Comparison of ENCODE assay signal across 22 mouse cellular contexts in genomic region chr6:77848796-77849195, GRCm38 (mm10).
DNase-seq lines count a peak whose midpoint lies in the region; ATAC-seq lines count a peak whose summit lies in the region.
"Had no signal": no experiment of that assay in that cellular context is flagged by ENCODE, and none has a peak within 500 bp of the region (broad histone marks: within the 10 kb centered on the region; RNA-seq: fewer than 3 reads in every experiment).

No protein-coding gene starts in this region.

- no peak overlapping the region for H3K27ac ChIP-seq in hindbrain, embryonic 16.5 days (ENCODE audit: low read depth, low read length)
- no peak overlapping the region for H3K27ac ChIP-seq in hindbrain, embryonic 10.5 days
- H3K27ac ChIP-seq: heart, embryonic 13.5 days; hindbrain, embryonic 13.5 days; macrophage; neural tube, embryonic 12.5 days had no signal

- intact Hi-C loops in gastrocnemius, postnatal 36 days (cut with DNase I), result no loop called here

- no peak overlapping the region for H3K4me2 ChIP-seq in hindbrain, embryonic 16.5 days (ENCODE audit: low read length)
- H3K4me2 ChIP-seq: heart, embryonic 13.5 days; hindbrain, embryonic 13.5 days; neural tube, embryonic 12.5 days had no signal

- no peak overlapping the region for H3K9ac ChIP-seq in hindbrain, embryonic 16.5 days (ENCODE audit: low read depth, low read length)
- H3K9ac ChIP-seq: heart, embryonic 13.5 days; hindbrain, embryonic 13.5 days; neural tube, embryonic 12.5 days had no signal

- H3K36me3 ChIP-seq in hindbrain, embryonic 16.5 days (ENCODE audit: control insufficient read depth, insufficient read depth, low read length), result no peaks in the 10 kb centered on the region
- no peaks in the 10 kb centered on the region for H3K36me3 ChIP-seq in hindbrain, embryonic 10.5 days
- H3K36me3 ChIP-seq: heart, embryonic 13.5 days; neural tube, embryonic 12.5 days had no signal

- no peaks in the 10 kb centered on the region for H3K9me3 ChIP-seq in hindbrain, embryonic 16.5 days (ENCODE audit: control insufficient read depth, low read length)
- no peaks in the 10 kb centered on the region for H3K9me3 ChIP-seq in hindbrain, embryonic 10.5 days
- H3K9me3 ChIP-seq: heart, embryonic 13.5 days; hindbrain, embryonic 13.5 days; neural tube, embryonic 12.5 days had no signal

- no peak overlapping the region for H3K4me3 ChIP-seq in hindbrain, embryonic 16.5 days (ENCODE audit: low read length)
- H3K4me3 ChIP-seq in hindbrain, embryonic 10.5 days, result no peak overlapping the region
- H3K4me3 ChIP-seq: heart, embryonic 13.5 days; hindbrain, embryonic 13.5 days; neural tube, embryonic 12.5 days had no signal

- H3K4me1 ChIP-seq in hindbrain, embryonic 16.5 days (ENCODE audit: control insufficient read depth, insufficient read depth, low read depth, low read length), result peaks cover 4% of the 10 kb centered on the region
- no peaks in the 10 kb centered on the region for H3K4me1 ChIP-seq in hindbrain, embryonic 10.5 days (replicated peaks)
- H3K4me1 ChIP-seq: heart, embryonic 13.5 days; hindbrain, embryonic 13.5 days; neural tube, embryonic 12.5 days had no signal

- H3K27me3 ChIP-seq in hindbrain, embryonic 16.5 days (replicated peaks; ENCODE audit: control insufficient read depth, insufficient read depth, low read length), result no peaks in the 10 kb centered on the region
- H3K27me3 ChIP-seq in hindbrain, embryonic 10.5 days (ENCODE audit: insufficient read depth, poor library complexity, severe bottlenecking), result no peaks in the 10 kb centered on the region
- H3K27me3 ChIP-seq: heart, embryonic 13.5 days; hindbrain, embryonic 13.5 days; neural tube, embryonic 12.5 days; Patski had no signal

- DNase-seq in cerebellum, postnatal 36 days, result no peak
- no peak for DNase-seq in hindbrain, embryonic 10.5 days (ENCODE audit: low spot score)
- peak; percentile 29 for DNase-seq in right cerebral cortex, adult 18-20 months
- no peak for DNase-seq in right cerebral cortex, postnatal 36 days (ENCODE audit: low spot score in 2 of 2)
- no peak for DNase-seq in spleen, postnatal 36 days (ENCODE audit: low spot score in 2 of 2)
- no peak for DNase-seq in gastrocnemius, postnatal 36 days
- DNase-seq: gastrocnemius, postnatal 14 days; heart, adult 18-20 months; heart, postnatal 14 days; kidney, adult 9 months; kidney, postnatal 14 days; right cerebral cortex, postnatal 25 days; thymus, postnatal 14 days had no signal

- ATAC-seq in cerebellum, adult (ENCODE audit: insufficient number of reproducible peaks, low FRiP score, low TSS enrichment), result 0 out of 2 replicates have a peak, but pooled peaks have one; percentile 7
- ATAC-seq in hindbrain, embryonic 16.5 days, result peak; percentile 45; the same call in 1 of the 2 replicates
- ATAC-seq: forebrain, embryonic 14.5 days; intestine, embryonic 16.5 days; Patski had no signal
